Mouse (Mus musculus): ENCODE measurements around the gene Gm10322. TPM values are rescaled to one million over a fixed set of nuclear protein-coding genes. Genes with fewer than 3 reads are reported as not detected.

Gene Gm10322
- total RNA-seq, 1 experiment from 2014 or later = not detected

DNA sequence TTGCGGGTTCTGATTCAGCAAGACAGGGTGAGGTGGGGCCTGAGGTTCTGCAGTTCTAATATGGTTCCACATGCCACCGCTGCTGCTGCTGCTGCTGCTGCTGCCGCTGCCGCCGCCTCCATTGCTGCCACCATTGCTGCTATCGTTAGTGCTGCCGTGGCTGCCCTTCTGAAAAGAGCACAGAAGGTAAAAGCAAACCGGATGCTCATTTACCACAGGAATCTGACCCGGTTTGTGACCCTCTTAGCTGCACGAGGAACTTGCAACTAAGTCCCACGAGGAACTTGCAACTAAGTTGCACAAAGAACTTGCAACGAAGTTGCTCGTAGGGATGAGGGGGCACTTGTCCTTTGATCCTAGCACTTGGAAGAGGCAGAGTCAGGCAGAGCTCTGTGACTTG lies 40.9 kb downstream of the Gm10322 start:
- no peak for DNase-seq

GRCm38 (mm10) chr10:59664765-59665164 lies 48.9 kb downstream of the Gm10322 start:
- no peak for DNase-seq

- DNase-seq = no peak
Measured at GRCm38 (mm10) chr10:59665503-59666291, 49.8 kb downstream of the Gm10322 start.

Other genes with a start within 250 kb of the Gm10322 start
- gene Gm10273, start 220.4 kb upstream of the Gm10322 start, total RNA-seq (2021) = 23.4 and 50.5 TPM in 2 replicates
- gene Pla2g12b, start 212.4 kb upstream of the Gm10322 start, total RNA-seq (2021) = 1.4 TPM in 1 of 2 replicates, not detected in the other
- gene Oit3, start 174.3 kb upstream of the Gm10322 start, total RNA-seq (2021) = 4.8 and 6.2 TPM in 2 replicates
- 47.2 and 52.3 TPM in 2 replicates for gene Mcu, start 629 bp downstream of the Gm10322 start, total RNA-seq (2021)
- gene Micu1, start 86.4 kb downstream of the Gm10322 start, total RNA-seq (2021) = 66.3 and 73.6 TPM in 2 replicates

All from adrenal gland, postnatal 25 days (tissue).